Mouse (Mus musculus): ENCODE data around the gene Susd1.

- TF ChIP-seq USF1 (IDR thresholded peaks at IDR 0.05; ENCODE audit: low read depth, low read length) (no peak), MAX (IDR thresholded peaks at IDR 0.05; ENCODE audit: low read length) (no peak), ETS1 (conservative IDR thresholded peaks at IDR 0.05; ENCODE audit: low read depth, low read length) (no peak), POLR2A (IDR thresholded peaks at IDR 0.05; ENCODE audit: low read depth, low read length) (no peak)
Observed at GRCm38 (mm10) chr4:59399343-59399742, 39.1 kb downstream of the Susd1 start.
